Comparison of ENCODE assay signal across 8 mouse cellular contexts in the genomic region with DNA sequence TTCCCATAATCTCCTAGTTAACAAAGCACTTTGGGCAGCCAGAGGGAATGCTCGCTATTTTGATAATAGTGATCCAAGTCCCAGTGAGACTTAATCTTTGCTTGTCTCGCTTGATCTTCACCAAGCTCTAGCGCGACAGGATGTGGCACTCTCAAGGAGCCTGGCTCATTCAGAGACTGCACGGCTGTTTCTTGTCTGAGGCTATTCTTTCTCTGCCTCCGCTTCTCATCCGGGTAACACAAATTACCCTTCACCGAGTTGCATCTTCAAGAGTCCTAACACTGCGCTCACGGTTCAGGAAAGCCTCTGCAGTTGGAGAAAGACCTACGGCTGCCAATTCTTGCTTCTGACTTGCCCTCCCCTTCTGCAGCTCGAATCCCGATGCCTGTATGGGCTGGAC. TPM values are rescaled to one million over a fixed set of nuclear protein-coding genes. Genes with fewer than 3 reads are reported as not detected.
DNase-seq lines count a peak whose midpoint lies in the region; ATAC-seq and TF ChIP-seq lines count a peak whose summit lies in the region.

No protein-coding gene starts in this region.

- 0 out of 2 replicates have a peak, but pooled peaks cover 4% of the 10 kb centered on the region for H3K27me3 ChIP-seq in heart, embryonic 12.5 days (replicated peaks)
- no peaks in the 10 kb centered on the region for H3K27me3 ChIP-seq in forebrain, postnatal 0 days (ENCODE audit: insufficient read depth, low read length)
- H3K27me3 ChIP-seq in midbrain, embryonic 10.5 days (ENCODE audit: low read depth, poor library complexity, severe bottlenecking), result 0 out of 2 replicates have a peak, but pooled peaks cover 3% of the 10 kb centered on the region

- H3K4me3 ChIP-seq in heart, embryonic 12.5 days, result peak overlapping the region; percentile 67
- peak overlapping the region; percentile 64 for H3K4me3 ChIP-seq in forebrain, postnatal 0 days (ENCODE audit: low read depth, low read length)
- peak overlapping the region; percentile 93 for H3K4me3 ChIP-seq in midbrain, embryonic 10.5 days

- no peak for ATAC-seq in heart, embryonic 12.5 days (ENCODE audit: insufficient number of reproducible peaks, low FRiP score)
- peak; percentile 17; the same call in 1 of the 2 replicates for ATAC-seq in forebrain, postnatal 0 days

- no peak for TF ChIP-seq CTCF in forebrain, postnatal 0 days (IDR thresholded peaks at IDR 0.05; ENCODE audit: low read depth)

- H3K27ac ChIP-seq in heart, embryonic 12.5 days (ENCODE audit: poor library complexity, severe bottlenecking), result no peak overlapping the region
- peak overlapping the region; percentile 80 for H3K27ac ChIP-seq in forebrain, postnatal 0 days (ENCODE audit: low read depth, low read length)
- peak overlapping the region; percentile 88 for H3K27ac ChIP-seq in midbrain, embryonic 10.5 days (replicated peaks)

- H3K36me3 ChIP-seq in heart, embryonic 12.5 days, result peaks cover 21% of the 10 kb centered on the region
- peaks cover 17% of the 10 kb centered on the region for H3K36me3 ChIP-seq in forebrain, postnatal 0 days (ENCODE audit: insufficient read depth)
- H3K36me3 ChIP-seq in midbrain, embryonic 10.5 days, result peaks cover 19% of the 10 kb centered on the region

- whole genome bisulfite sequencing in heart, embryonic 12.5 days, result 24% methylated on average over 13 of the region's 13 CpGs
- WGBS in forebrain, postnatal 0 days, result 31% methylated on average over 13 of the region's 13 CpGs
- 33% methylated on average over 13 of the region's 13 CpGs for WGBS in midbrain, embryonic 10.5 days

- H3K9me3 ChIP-seq in heart, embryonic 12.5 days (replicated peaks), result no peaks in the 10 kb centered on the region
- H3K9me3 ChIP-seq in forebrain, postnatal 0 days (ENCODE audit: low read length), result no peaks in the 10 kb centered on the region
- no peaks in the 10 kb centered on the region for H3K9me3 ChIP-seq in midbrain, embryonic 10.5 days (replicated peaks)

- DNase-seq in heart, adult 9 months (ENCODE audit: low spot score in 2 of 2), result no peak
- peak; percentile 17 for DNase-seq in ES-CJ7 (ENCODE audit: low read depth, low spot score)
- DNase-seq in forebrain, postnatal 0 days, result no peak
- DNase-seq in midbrain, embryonic 10.5 days (ENCODE audit: low spot score), result no peak
- no peak for DNase-seq in adrenal gland, adult 18-20 months (ENCODE audit: low spot score in 2 of 2)
- DNase-seq in adrenal gland, adult 8-10 months, result no peak
- no peak for DNase-seq in spleen, adult 12 weeks (ENCODE audit: low spot score)

- H3K4me2 ChIP-seq in heart, embryonic 12.5 days, result peak overlapping the region; percentile 96
- H3K4me2 ChIP-seq in forebrain, postnatal 0 days (ENCODE audit: low read depth), result peak overlapping the region; percentile 81

- H3K4me1 ChIP-seq in heart, embryonic 12.5 days (replicated peaks), result peaks cover 14% of the 10 kb centered on the region
- peaks cover 7% of the 10 kb centered on the region for H3K4me1 ChIP-seq in forebrain, postnatal 0 days (ENCODE audit: insufficient read depth)
- peaks cover 20% of the 10 kb centered on the region for H3K4me1 ChIP-seq in midbrain, embryonic 10.5 days

- peak overlapping the region; percentile 68 for H3K9ac ChIP-seq in heart, embryonic 12.5 days
- peak overlapping the region; percentile 72 for H3K9ac ChIP-seq in forebrain, postnatal 0 days

RNA-seq across cellular contexts. Expression of gene Commd4, which starts 0.6 kb away (rescaled TPM):
- polyA plus RNA-seq in heart, embryonic 12.5 days (2016; fragmentation: Nextera tagmentation; extraction: Ambion mirVana), result 60.3 and 61.5 TPM in 2 replicates
- 68.2 and 85.6 TPM in 2 replicates for total RNA-seq in forebrain, postnatal 0 days (2014; rRNA removed)
- 177 and 220 TPM in 2 replicates for polyA plus RNA-seq in forebrain, postnatal 0 days (2015; fragmentation: Nextera tagmentation; extraction: Ambion mirVana)
- 117 and 122 TPM in 2 replicates for polyA plus RNA-seq in midbrain, embryonic 10.5 days (2016; fragmentation: Nextera tagmentation; extraction: Ambion mirVana)
- 10 to 100 TPM; 52.3 to 57.6 TPM for total RNA-seq in adrenal gland, adult 18-20 months (2021)
- 10 to 100 TPM; 65.5 to 89.4 (median 70.9) TPM for total RNA-seq in adrenal gland, adult 8-10 months (2022)

RNA-seq across cellular contexts. Expression of gene Neil1, which starts 9.4 kb away (rescaled TPM):
- 4.3 and 5.2 TPM in 2 replicates for polyA plus RNA-seq in heart, embryonic 12.5 days (2016; fragmentation: Nextera tagmentation; extraction: Ambion mirVana)
- total RNA-seq in forebrain, postnatal 0 days (2014; rRNA removed), result 4.8 and 6.3 TPM in 2 replicates
- 4.4 and 5.1 TPM in 2 replicates for polyA plus RNA-seq in forebrain, postnatal 0 days (2015; fragmentation: Nextera tagmentation; extraction: Ambion mirVana)
- polyA plus RNA-seq in midbrain, embryonic 10.5 days (2016; fragmentation: Nextera tagmentation; extraction: Ambion mirVana), result 5.4 and 7.1 TPM in 2 replicates
- 10 to 100 TPM in 1 of 2 experiments, 1 to 10 TPM in 1; 8.2 to 11.1 TPM for total RNA-seq in adrenal gland, adult 18-20 months (2021)
- 10 to 100 TPM; 10.7 to 16.6 (median 13.7) TPM for total RNA-seq in adrenal gland, adult 8-10 months (2022)

RNA-seq across cellular contexts. Expression of gene Man2c1, which starts 27.0 kb away (rescaled TPM):
- polyA plus RNA-seq in heart, embryonic 12.5 days (2016; fragmentation: Nextera tagmentation; extraction: Ambion mirVana), result 57.1 and 59.6 TPM in 2 replicates
- total RNA-seq in forebrain, postnatal 0 days (2014; rRNA removed), result 131 and 145 TPM in 2 replicates
- 50.0 and 64.3 TPM in 2 replicates for polyA plus RNA-seq in forebrain, postnatal 0 days (2015; fragmentation: Nextera tagmentation; extraction: Ambion mirVana)
- 61.1 and 69.7 TPM in 2 replicates for polyA plus RNA-seq in midbrain, embryonic 10.5 days (2016; fragmentation: Nextera tagmentation; extraction: Ambion mirVana)
- total RNA-seq in adrenal gland, adult 18-20 months (2021), result 100 to 1,000 TPM; 108 to 151 TPM
- total RNA-seq in adrenal gland, adult 8-10 months (2022), result 100 to 1,000 TPM; 138 to 208 (median 173) TPM
